14 mouse cellular contexts compared by ENCODE assay signal in the genomic region with DNA sequence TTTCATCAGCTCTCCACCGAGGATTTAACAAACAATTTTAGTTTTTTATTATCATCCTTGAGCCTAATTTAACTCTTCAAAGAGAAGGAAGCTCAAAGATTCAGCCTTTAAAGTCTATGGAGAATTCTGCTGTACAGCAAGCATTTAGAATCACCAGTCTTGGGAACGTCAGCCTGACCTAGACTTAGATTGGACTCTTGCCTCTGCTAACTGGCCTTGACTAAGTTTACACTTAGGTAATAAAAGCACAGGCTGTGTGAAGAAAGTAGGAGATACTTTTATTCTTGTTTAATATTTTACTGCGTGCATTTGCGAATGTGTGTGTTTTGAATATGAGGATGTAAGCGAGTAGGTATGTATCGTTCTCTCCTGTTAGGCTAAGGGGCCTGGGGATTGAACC.
"Had no signal": no experiment of that assay in that cellular context is flagged by ENCODE, and none has a peak within 500 bp of the region (broad histone marks: within the 10 kb centered on the region; RNA-seq: fewer than 3 reads in every experiment).

No protein-coding gene starts in this region.

- H3K9me3 ChIP-seq: kidney, embryonic 15.5 days; limb, embryonic 15.5 days; midbrain, embryonic 10.5 days; neural tube, embryonic 15.5 days had no signal

- H3K27me3 ChIP-seq: kidney, embryonic 15.5 days; limb, embryonic 15.5 days; neural tube, embryonic 15.5 days had no signal

- ATAC-seq: hindbrain, embryonic 16.5 days; inflammation-experienced regulatory T-cells, adult 6 months had no signal

- H3K4me3 ChIP-seq: kidney, embryonic 15.5 days; left cerebral cortex, adult 2 months; limb, embryonic 15.5 days; midbrain, embryonic 10.5 days; myocyte; neural tube, embryonic 15.5 days had no signal

- H3K27ac ChIP-seq: kidney, embryonic 15.5 days; limb, embryonic 15.5 days; midbrain, embryonic 10.5 days; neural tube, embryonic 15.5 days had no signal

- H3K4me2 ChIP-seq: kidney, embryonic 15.5 days; limb, embryonic 15.5 days; neural tube, embryonic 15.5 days had no signal

- DNase-seq: kidney, postnatal 14 days; lung, adult 2 months; midbrain, embryonic 14.5 days; right cerebral cortex, postnatal 25 days; thymus, adult 2 months; thymus, postnatal 25 days had no signal

- H3K9ac ChIP-seq: kidney, embryonic 15.5 days; limb, embryonic 15.5 days; neural tube, embryonic 15.5 days had no signal
